Mouse (Mus musculus): Measurements from ENCODE around the gene Ssbp3.
A peak's percentile ranks its signal among the peaks of the same experiment; 100 is the strongest.

Ssbp3 gene

DNA sequence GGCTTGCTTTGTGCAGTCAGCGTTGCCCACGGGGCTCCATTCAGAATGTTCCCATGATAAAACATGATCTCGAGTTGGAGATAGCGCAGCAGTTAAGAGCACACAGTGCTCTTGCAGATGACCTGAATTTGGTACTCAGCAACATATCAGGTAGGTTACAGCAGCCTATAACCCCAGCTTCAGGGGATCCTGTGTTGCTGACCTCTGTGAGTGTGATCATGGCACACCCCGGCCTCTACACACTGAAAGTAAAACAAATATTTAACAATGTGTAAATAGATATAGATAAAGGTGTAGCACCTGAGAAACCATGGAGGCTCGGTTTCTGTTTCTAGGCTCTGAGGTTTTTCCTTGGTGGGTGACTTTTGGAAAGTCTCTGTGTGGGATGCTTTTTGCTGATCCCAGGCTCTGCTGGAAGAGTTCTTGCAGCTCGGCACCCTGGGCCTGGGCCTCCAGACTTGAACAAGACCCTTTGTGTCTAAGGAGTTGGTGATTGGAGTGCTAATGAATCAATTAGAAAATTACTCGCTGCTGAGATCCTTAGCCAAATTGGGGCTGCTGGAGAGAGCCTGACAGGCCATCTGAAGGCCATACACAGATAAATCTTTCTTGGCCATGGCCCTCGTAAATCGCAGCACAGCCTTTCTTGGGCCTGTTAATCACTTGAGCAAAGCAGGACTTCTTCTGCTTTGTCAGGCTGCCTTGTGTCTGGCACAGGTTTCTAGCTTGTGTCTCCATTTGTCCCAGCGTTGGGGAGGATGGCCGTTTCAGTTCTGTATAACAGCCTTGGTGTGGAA lies 49.2 kb downstream of the Ssbp3 start:
- no peak for DNase-seq (ENCODE audit: low spot score)

DNA sequence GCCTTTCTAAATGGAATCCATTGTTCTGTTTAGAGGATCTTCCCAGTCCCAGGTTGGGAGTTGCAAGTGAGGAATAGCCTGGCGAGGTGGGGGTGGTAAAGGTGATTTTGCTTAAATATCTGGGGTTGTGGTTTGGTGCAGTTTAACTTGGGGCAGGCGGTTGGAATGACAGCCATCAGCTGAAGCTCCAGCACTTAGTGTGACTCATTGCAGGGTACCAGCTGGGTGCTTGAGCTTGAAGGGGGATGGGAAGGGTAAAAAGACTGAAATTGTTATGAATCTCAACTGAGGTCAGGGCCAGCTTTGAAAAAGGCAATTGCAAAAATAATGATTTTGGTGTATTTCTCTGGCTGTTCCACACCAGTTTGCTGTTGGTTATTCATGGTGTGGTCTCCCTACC lies 50.0 kb downstream of the Ssbp3 start:
- DNase-seq (ENCODE audit: low spot score): no peak

DNA sequence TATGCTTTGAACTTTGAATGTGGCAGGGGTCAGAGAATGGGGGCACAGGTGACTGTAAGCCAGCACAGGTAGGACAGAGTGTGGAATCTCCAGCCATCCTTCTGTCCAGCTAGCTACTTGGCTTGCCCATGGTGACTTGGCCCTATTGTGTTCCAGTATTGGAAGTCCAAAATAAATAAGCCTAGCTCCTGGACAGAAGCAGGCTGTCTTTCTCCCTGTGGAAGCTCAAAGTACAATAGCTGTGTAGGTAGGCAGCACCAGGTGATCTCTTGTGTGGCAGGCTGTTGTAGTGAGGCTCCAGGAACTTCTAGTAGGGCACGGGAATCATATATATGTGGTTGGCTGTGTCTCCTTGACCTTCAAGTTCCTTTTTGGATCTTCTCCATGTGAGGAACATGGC lies 50.8 kb downstream of the Ssbp3 start:
- DNase-seq (ENCODE audit: low spot score): no peak

- peak; percentile 48 for DNase-seq (ENCODE audit: low spot score)
Measured at GRCm38 (mm10) chr4:106964356-106964755, 53.9 kb downstream of the Ssbp3 start.

GRCm38 (mm10) chr4:106964996-106965395 lies 54.5 kb downstream of the Ssbp3 start:
- DNase-seq (ENCODE audit: low spot score): no peak

GRCm38 (mm10) chr4:106966443-106966842 lies 55.9 kb downstream of the Ssbp3 start:
- no peak for DNase-seq (ENCODE audit: low spot score)

DNA sequence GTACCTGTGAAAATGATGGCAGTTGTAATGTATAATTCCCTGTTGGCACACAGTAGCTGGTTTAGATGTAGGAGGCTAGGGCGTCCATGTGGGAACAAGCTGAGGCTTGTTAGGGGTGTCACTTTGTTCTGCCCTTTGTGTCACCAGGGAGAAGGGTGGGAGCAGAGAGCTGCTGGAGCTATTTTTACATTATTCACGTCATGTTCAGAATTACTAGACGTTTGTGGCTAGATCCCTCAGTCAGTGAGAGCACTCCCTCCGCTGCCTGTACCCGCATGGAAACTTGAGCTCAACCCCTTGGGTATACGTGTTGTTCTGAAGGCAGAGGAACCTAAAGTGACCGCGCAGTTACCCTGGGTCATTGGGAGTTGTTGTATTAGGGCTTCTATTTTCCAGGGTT lies 58.4 kb downstream of the Ssbp3 start:
- DNase-seq (ENCODE audit: low spot score): no peak

- DNase-seq (ENCODE audit: low spot score): no peak
Measured at GRCm38 (mm10) chr4:106970786-106971185, 60.3 kb downstream of the Ssbp3 start.

DNA sequence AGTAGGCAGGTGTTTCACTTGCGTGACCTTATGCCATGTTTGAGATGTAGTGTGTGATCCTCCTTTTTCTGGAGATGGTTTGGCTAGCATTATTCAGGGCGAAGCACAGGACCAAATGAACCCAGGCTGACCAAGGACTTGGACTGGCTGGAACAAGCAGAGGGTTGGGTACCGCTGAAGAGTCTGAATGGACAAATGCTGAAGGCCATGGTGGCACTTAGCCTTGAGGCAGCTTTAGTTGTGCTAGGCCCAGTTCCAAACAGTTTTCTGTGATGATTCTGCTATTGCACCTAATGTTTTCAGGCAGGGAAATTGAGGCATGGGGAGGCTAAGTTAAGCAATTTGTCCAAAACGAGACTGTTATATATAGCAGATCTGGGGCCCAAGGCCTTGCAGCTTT lies 61.6 kb downstream of the Ssbp3 start:
- DNase-seq (ENCODE audit: low spot score): no peak

- no peak for DNase-seq (ENCODE audit: low spot score)
Measured at GRCm38 (mm10) chr4:106972461-106973384, 62.2 kb downstream of the Ssbp3 start.

DNA sequence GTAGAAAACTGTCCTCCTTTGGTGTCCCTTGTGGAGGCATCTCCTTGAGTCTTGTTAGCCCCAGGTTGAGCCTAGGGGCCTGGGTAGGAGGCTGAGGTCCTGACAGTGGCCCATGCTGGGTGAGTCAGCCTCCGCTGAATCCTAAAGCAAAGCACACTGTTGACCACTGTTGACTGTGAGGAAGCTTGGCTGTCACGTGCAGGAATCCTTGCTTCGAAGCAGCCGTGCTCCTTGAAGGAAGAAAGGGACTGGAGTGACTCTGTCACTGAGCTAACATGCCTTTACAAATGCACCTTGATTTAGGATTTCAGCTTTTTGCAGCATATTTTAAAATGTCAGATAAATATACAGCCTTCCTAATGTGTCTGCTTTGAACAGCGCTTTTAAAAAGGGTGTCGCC lies 64.8 kb downstream of the Ssbp3 start:
- DNase-seq (ENCODE audit: low spot score): no peak

DNA sequence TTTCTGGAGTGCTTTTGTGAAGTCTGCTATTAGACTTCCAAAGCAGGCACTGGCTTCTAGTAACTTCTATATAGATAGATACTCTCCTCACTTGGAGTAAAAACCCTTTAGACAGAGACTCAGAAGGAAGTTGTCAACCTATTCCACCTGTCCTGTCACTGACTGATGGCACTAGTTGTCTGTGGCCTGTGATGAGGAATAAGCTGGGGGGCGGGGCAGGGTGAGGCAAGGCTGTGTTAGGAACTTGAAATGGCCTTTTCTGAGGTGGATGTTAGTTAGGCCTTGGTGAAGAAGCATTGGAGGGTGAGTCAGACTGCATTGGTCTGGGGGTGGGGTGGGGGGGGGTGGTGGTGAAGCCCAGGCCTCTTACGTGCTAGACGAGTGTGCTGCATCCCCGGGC lies 65.4 kb downstream of the Ssbp3 start:
- no peak for DNase-seq (ENCODE audit: low spot score)

DNA sequence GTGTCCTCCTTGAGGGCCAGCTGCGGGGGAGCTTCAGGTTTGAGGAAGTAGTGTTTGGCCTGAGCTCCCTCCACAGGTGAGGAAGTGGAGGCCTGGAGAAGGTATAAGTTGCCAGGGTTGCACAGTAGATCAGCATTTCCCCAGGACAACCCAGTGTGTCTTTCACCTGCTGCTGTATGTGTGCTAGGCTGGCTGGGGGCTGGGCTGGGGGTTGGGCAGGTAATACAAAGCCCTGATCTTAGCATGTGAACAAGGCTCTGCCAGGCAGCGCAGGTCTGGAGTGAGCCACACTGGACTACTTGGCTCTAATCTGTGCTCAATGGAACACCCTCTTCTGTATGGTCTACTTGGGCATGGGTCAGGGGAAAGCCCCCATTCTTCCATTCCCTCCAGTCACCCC lies 66.1 kb downstream of the Ssbp3 start:
- DNase-seq (ENCODE audit: low spot score): no peak

DNA sequence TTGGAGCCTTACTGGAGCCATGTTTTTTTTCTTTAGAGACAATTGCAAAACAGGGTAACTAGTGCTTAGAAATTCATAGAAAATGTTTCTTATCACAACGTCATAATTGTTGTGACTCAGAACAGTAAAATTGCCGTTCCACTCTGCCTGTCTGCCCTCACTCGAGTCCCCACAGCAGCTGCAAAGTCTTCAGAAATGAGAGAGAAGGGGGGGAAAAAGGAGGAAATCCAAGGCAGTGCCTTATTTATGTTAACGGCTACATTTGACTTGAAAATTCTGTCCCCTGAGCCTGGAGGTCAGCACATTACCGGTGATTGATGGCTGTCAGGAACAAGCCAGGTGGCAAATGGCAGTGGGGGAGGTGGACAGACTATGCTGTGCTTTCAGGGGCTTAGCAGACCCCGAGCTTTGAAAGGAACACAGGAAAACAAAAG lies 66.7 kb downstream of the Ssbp3 start:
- no peak for DNase-seq (ENCODE audit: low spot score)

DNA sequence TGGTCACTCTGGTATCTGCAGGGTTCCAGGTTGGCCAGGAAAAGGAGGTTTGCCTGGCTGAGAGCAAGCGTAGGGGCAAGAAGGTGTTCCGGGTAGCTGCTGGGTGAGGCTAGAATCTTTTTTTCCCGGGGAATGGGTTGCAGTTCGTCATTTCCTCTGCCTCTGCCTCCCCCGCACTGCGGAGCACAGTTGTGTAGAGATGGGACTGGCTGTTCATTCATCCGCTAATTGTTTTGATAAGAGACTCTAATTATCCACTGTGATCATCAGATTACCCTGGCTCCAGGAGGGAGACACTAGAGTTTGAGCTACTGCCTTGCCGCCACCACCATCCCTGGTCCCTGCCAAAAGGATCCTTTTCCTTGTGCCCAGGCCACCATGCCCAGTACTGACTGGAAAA lies 67.9 kb downstream of the Ssbp3 start:
- no peak for DNase-seq (ENCODE audit: low spot score)

GRCm38 (mm10) chr4:106980669-106981068 lies 70.2 kb downstream of the Ssbp3 start:
- DNase-seq (ENCODE audit: low spot score): no peak

DNA sequence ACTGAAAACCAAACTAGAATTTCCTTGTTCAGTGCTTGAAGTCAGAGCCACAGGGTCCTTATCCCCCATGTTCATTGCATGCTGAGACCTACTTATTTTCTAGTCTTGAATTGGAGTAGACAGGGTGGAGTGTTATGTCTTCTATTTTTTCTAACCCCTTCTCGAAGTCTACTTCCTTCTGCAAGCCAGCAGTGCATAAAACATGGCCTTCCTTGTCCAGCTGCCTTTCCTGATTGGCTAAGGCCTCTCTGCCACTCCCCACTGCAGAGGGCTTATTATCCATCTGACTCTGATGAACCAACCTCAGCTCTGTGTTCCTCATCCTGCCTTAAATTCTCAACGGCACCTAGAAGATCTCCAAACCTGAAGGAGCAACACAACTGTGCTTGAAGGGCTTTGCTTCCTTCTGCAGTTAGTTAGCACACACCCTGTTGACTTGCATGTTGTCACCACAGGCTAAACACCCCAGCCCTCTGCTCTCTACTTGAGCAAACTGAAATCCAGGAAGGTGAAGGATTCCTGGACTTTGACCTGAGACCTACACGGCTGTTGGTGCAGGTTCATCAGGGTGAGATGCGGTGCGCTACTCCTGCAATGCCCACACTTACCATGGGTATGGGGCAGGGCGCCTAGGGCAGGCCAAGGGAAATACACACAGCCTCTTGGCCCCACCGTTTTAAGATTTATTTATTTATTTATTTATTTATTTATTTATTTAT lies 71.0 kb downstream of the Ssbp3 start:
- DNase-seq (ENCODE audit: low spot score): no peak

DNA sequence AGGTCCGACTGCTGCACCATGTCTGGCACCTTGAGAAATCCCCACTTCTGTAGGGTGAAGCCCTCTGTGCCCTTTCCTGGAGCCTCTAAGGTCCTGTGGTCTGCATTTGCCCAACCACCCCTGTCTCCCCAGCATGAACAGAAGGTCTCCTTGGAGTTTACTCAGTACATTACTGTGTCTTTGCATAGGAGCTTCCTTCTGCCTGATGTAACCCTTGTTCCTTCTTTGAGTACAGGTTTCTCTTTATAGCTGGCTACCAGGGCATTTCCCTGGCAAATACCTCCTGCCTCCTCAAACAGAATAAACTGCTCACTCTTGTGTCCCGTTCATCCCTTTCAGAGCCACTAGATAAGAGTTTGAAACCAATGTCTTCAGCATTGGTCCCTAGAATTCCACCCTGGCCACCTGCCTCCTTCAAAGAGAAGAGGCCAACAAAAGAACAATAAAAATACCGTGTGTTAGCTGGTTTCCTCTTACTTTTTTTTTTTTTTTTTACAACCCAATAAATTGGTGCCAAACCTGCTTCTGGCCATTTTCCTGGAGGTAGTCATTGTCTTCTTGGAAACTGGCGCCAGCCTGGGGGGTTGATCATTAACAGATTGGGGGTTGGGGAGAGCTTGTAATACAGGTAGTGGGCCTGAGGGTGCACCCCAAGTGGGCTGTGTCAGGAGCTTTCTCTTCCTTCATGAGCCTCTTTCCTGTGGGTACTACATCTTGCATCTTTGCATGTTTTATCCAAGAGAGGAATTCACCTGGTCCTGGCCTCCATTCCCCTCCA lies 72.0 kb downstream of the Ssbp3 start:
- no peak for DNase-seq (ENCODE audit: low spot score)

- DNase-seq (ENCODE audit: low spot score): no peak
Measured at GRCm38 (mm10) chr4:106983908-106984515, 73.5 kb downstream of the Ssbp3 start.

DNA sequence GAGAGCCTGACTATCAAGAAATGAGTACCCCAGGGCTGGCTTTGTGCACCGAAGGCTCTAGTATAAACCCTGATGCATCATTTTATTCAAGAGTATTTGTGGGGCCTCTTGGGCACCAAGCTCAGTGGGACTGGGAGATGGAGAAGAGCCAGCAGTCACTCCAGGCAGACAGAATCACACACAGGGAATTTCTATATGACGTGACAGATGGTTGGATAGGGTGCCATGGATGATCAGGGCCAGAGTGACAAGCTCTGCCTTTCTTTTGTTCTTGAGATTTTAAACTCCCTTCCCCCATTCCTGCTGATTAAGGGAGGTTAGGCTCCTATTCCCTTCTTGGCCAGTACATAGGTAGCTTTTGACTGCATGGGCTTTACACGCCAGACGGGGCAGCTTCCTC lies 74.8 kb downstream of the Ssbp3 start:
- DNase-seq (ENCODE audit: low spot score): no peak
